Mouse (Mus musculus): Measurements from ENCODE around the gene 1190002N15Rik.

1190002N15Rik gene

GRCm38 (mm10) chr9:94537970-94538822 lies at the start of gene 1190002N15Rik:
Gene 1190002N15Rik (minus strand): TSS chr9:94538081.
- peak; percentile 95 to 97 for DNase-seq

GRCm38 (mm10) chr9:94582309-94582708 lies 44.4 kb upstream of the 1190002N15Rik start:
- peak in 1 of 2 experiments; percentile 5 for DNase-seq

- DNase-seq = no peak
Observed at GRCm38 (mm10) chr9:94581661-94582060, 43.8 kb upstream of the 1190002N15Rik start.

- no peak for DNase-seq
Observed at GRCm38 (mm10) chr9:94580071-94580737, 42.3 kb upstream of the 1190002N15Rik start.

- no peak for DNase-seq
Observed at GRCm38 (mm10) chr9:94571802-94572201, 33.9 kb upstream of the 1190002N15Rik start.

GRCm38 (mm10) chr9:94568386-94568785 lies 30.5 kb upstream of the 1190002N15Rik start:
- no peak for DNase-seq

- DNase-seq = no peak
Observed at GRCm38 (mm10) chr9:94567722-94568314, 29.9 kb upstream of the 1190002N15Rik start.

GRCm38 (mm10) chr9:94556776-94557514 lies 19.1 kb upstream of the 1190002N15Rik start:
- DNase-seq = no peak

GRCm38 (mm10) chr9:94556249-94556648 lies 18.4 kb upstream of the 1190002N15Rik start:
- no peak for DNase-seq

GRCm38 (mm10) chr9:94550493-94551095 lies 12.7 kb upstream of the 1190002N15Rik start:
- no peak for DNase-seq

- no peak for DNase-seq
Observed at GRCm38 (mm10) chr9:94543881-94544280, 6.0 kb upstream of the 1190002N15Rik start.

- DNase-seq = no peak
Observed at GRCm38 (mm10) chr9:94540343-94541095, 2.6 kb upstream of the 1190002N15Rik start.

GRCm38 (mm10) chr9:94539346-94539865 lies 1.5 kb upstream of the 1190002N15Rik start:
- DNase-seq = no peak

- DNase-seq = no peak
Observed at GRCm38 (mm10) chr9:94538823-94539143, 902 bp upstream of the 1190002N15Rik start.

- DNase-seq = peak; percentile 75 to 81
Observed at GRCm38 (mm10) chr9:94537051-94537917, 597 bp downstream of the 1190002N15Rik start.

- no peak for DNase-seq
Observed at GRCm38 (mm10) chr9:94536261-94536905, 1.5 kb downstream of the 1190002N15Rik start.

- no peak for DNase-seq
Observed at GRCm38 (mm10) chr9:94534795-94535194, 3.1 kb downstream of the 1190002N15Rik start.

- no peak for DNase-seq
Observed at GRCm38 (mm10) chr9:94534226-94534625, 3.7 kb downstream of the 1190002N15Rik start.

- no peak for DNase-seq
Observed at GRCm38 (mm10) chr9:94533641-94534040, 4.2 kb downstream of the 1190002N15Rik start.

- DNase-seq = no peak
Observed at GRCm38 (mm10) chr9:94529987-94530386, 7.9 kb downstream of the 1190002N15Rik start.

All from lung, postnatal 4 days (tissue).